Mouse (Mus musculus) cerebellum, adult 2 months (tissue): Measurements from ENCODE around the gene Gm45140. TPM values are rescaled to one million over a fixed set of nuclear protein-coding genes. Genes with fewer than 3 reads are reported as not detected.

ENCODE experiments used
- DNase-seq, 2 experiments: peaks; one replicate each; pipeline ENCODE4 v3.0.0; 2021
- H3K27ac ChIP-seq: fragments of 200-500 bp; 2 replicates; pipeline ENCODE4 v1.5.1; 2012; ENCODE audit warnings: low read length, control low read depth, inconsistent platforms; ENCODE audit not compliant: insufficient read depth
- H3K27me3 ChIP-seq: fragments of 200-500 bp; 2 replicates; pipeline ENCODE4 v1.6.1; 2012; ENCODE audit warnings: inconsistent platforms, mild to moderate bottlenecking, low read length, moderate library complexity; ENCODE audit not compliant: control insufficient read depth, insufficient read depth
- H3K4me1 ChIP-seq: fragments of 200-500 bp; 2 replicates; pipeline ENCODE4 v1.6.1; 2011; ENCODE audit warnings: low read length; ENCODE audit not compliant: control insufficient read depth, insufficient read depth
- H3K4me3 ChIP-seq: fragments of 200-500 bp; replicated peaks from 2 replicates; pipeline ENCODE3; 2011; ENCODE audit warnings: mild to moderate bottlenecking, low read depth, low read length, control low read depth; ENCODE audit not compliant: insufficient read depth
- CTCF ChIP-seq: fragments of 200-500 bp; IDR thresholded peaks from 2 replicates; pipeline ENCODE4 v1.5.1; 2011; ENCODE audit warnings: low read depth, mild to moderate bottlenecking, control low read depth, low read length, moderate library complexity, borderline replicate concordance; ENCODE audit not compliant: insufficient read depth
- POLR2A ChIP-seq: fragments of 200-500 bp; IDR thresholded peaks from 2 replicates; pipeline ENCODE4 v1.6.1; 2011; ENCODE audit warnings: low read length, control low read depth, borderline replicate concordance; ENCODE audit not compliant: insufficient read depth
- WGBS: fragments of 180-500 bp; shearing (Covaris S2); methylation state at CpG from one replicate; pipeline ENCODE4 v1.1.7; 2018; 5-methylcytosine and 5-hydroxymethylcytosine counted together
- polyA plus RNA-seq: library from polyadenylated mRNA; depleted of rRNA; stranded (reverse); fragments of >200 nt; gene quantifications from 2 replicates; pipeline ENCODE4 v1.2.3, GENCODE M21; 2012

Gene Gm45140
- polyA plus RNA-seq, 1 experiment: 5.7 TPM

DNA sequence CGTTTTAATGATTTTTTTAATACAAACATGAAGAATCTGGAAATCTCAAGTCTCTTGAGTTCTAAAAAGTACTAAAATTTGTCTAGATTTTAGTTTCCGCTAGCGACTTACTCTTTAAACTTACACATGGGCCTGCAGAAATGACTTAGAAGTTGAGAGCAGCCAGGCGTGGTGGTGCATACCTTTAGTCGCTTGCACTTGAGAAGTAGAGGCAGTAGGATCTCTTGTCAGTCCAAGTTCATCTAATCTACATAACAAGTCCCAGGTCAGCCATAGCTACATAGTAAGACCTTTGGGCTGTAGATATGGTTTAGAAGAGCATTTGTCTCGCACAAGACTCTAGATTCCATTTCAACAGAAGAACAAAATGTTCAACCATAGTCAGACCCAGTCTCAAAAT lies 16.3 kb upstream of the Gm45140 start:
- 86% methylated on average over 6 of the region's 6 CpGs for WGBS
- DNase-seq: no peak
- Histone ChIP-seq H3K27me3 (no peaks in the 10 kb centered on the region), H3K4me3 (no peak overlapping the region), H3K27ac (no peak overlapping the region), H3K4me1 (peaks cover 8% of the 10 kb centered on the region; the same call in 1 of the 2 replicates)
- TF ChIP-seq POLR2A: no peak
- no peak for TF ChIP-seq CTCF

DNA sequence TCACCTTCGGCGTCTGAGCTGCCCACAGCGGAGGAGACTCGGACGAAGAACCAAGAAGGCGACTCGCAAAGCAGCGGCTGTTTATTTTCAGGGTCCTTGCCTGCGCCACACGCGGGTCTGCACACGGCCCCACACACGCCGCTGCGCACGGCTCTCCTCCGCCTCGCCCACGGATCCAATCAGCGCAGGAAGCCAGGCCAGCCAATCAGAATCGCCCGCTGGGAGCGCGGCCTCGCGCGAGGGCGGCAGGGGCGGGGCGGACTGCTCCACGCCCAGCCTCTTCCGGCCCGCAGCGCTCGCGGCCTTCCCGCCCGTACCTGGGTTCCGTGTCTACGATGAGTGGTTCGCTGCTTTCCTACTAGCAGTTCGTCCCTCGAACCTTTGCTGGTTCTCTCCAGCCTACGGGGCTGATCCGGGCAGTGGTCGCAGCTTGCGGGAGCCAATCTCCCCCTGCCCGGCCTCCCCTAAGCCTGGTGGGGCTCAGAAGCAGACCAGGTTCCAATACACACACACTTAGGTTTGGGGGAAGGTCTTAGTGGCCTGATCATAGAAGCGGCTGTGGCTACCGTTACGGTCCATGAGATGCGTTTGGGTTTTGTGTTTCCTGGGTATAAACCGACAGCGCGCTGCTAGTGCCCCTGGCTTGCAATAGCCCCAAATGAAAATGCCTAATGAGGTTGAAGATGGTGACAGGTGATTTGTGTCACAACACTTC lies 15.5 kb upstream of the Gm45140 start, which contains the start of gene Cnbp:
Gene Cnbp, minus strand, starts transcription at position 207 of the 715 bp plus-strand sequence.
- Histone ChIP-seq H3K27ac (peak within 1 kb of the TSS; percentile 83), H3K4me3 (peak within 1 kb of the TSS; percentile 80), H3K27me3 (no peaks in the 10 kb centered on the region), H3K4me1 (peaks cover 9% of the 10 kb centered on the region; the same call in 1 of the 2 replicates)
- peak; percentile 98 to 99 for DNase-seq
- under 1% methylated on average over 55 of the region's 55 CpGs for WGBS
- TF ChIP-seq CTCF (no peak), POLR2A (peak; percentile 95)

DNA sequence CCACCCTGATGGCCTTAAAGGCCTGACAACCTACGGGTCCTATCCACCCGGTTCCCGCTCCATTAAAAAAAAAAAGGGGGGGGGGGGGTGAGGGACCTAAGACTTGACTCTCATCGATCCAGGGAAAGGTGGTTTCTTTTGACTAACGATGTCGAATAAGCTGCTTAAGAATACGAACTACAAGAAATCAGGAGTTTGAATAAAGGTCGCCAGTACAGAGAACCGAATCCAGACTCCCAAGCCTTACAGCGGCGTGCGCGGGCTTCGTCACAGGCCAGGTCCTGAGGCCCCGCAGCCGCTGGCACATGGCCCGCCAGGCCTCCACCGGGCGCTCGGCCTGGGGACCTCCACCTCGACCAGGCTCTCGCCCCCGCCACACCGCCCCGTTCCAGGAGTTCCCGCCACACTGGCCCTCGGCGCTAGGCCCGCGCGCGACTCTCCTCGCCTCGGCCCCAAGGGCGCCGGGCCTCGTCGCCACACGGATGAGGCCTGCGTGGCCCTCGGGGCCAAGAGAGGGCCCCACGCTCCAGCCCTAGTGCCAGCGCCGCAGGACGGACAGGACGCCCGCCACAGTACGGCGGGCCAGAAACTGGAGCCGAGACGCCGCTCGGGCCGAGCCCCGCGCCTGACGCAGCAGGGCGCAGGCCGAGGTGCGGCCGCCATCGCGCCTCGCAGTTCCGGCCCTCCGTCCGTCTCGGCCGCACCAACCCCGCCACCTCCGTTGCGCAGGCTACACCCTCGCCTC lies 14.7 kb upstream of the Gm45140 start:
- TF ChIP-seq CTCF: no peak
- TF ChIP-seq POLR2A: no peak
- WGBS: under 1% methylated on average over 71 of the region's 73 CpGs
- Histone ChIP-seq H3K4me1 (peaks cover 9% of the 10 kb centered on the region; the same call in 1 of the 2 replicates), H3K27me3 (no peaks in the 10 kb centered on the region), H3K4me3 (peak overlapping the region; percentile 80), H3K27ac (peak overlapping the region; percentile 83)
- DNase-seq: peak in 1 of 2 experiments; percentile 70

DNA sequence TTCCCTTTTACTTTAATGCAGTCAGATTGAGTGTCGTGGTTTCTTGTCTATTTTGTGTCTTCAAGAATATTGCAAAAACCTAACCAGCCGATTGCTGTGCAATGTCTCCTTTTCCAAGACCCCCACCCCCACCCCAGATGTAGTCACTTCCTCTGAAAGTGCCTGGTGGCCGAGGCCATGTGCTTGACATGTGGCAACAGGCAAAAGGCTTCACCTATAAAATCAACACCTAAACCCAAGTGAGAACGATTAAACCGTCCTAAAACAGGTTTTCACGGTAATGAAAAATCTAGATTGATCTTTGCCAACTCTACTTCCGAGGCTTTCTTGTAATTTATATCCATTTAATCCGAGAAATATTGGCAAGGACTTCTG lies 14.2 kb upstream of the Gm45140 start:
- Histone ChIP-seq H3K4me3 (peak overlapping the region; percentile 80), H3K27ac (no peak overlapping the region), H3K4me1 (peaks cover 14% of the 10 kb centered on the region; the same call in 1 of the 2 replicates), H3K27me3 (no peaks in the 10 kb centered on the region)
- 1% methylated on average over 8 of the region's 8 CpGs for WGBS
- TF ChIP-seq CTCF: no peak
- no peak for TF ChIP-seq POLR2A
- DNase-seq: peak in 1 of 2 experiments; percentile 18

GRCm38 (mm10) chr6:87846813-87847212 lies 11.2 kb upstream of the Gm45140 start:
- no peaks in the 10 kb centered on the region for H3K27me3 ChIP-seq
- H3K27ac ChIP-seq: no peak overlapping the region
- H3K4me1 ChIP-seq: peaks cover 17% of the 10 kb centered on the region; the same call in 1 of the 2 replicates
- H3K4me3 ChIP-seq: no peak overlapping the region
- TF ChIP-seq CTCF (no peak), POLR2A (no peak)
- 66% methylated on average over 1 of the region's 1 CpGs for WGBS
- peak in 1 of 2 experiments; percentile 24 for DNase-seq

GRCm38 (mm10) chr6:87845031-87845695 lies 9.6 kb upstream of the Gm45140 start:
- peaks cover 17% of the 10 kb centered on the region; the same call in 1 of the 2 replicates for H3K4me1 ChIP-seq
- 25% methylated on average over 13 of the region's 13 CpGs for WGBS
- peak overlapping the region; percentile 34 for H3K4me3 ChIP-seq
- H3K27me3 ChIP-seq: no peaks in the 10 kb centered on the region
- TF ChIP-seq POLR2A (no peak), CTCF (no peak)
- 0 out of 2 replicates have a peak overlapping the region, but pooled peaks have one; percentile 15 for H3K27ac ChIP-seq
- DNase-seq: peak; percentile 71 to 81

GRCm38 (mm10) chr6:87842254-87842653 lies 6.7 kb upstream of the Gm45140 start:
- WGBS: 3% methylated on average over 1 of the region's 1 CpGs
- DNase-seq: no peak
- Histone ChIP-seq H3K27me3 (no peaks in the 10 kb centered on the region), H3K4me1 (peaks cover 13% of the 10 kb centered on the region; the same call in 1 of the 2 replicates), H3K27ac (no peak overlapping the region), H3K4me3 (no peak overlapping the region)
- no peak for TF ChIP-seq POLR2A
- no peak for TF ChIP-seq CTCF
